Mouse (Mus musculus): Measurements from ENCODE around the gene Mtnr1a. TPM values are rescaled to one million over a fixed set of nuclear protein-coding genes. Genes with fewer than 3 reads are reported as not detected.

Gene Mtnr1a
- polyA plus RNA-seq, 1 experiment from 2014 or later, result 0.20 TPM

GRCm38 (mm10) chr8:45111820-45112219, 42.9 kb downstream of the Mtnr1a start:
- H3K9me3 ChIP-seq (ENCODE audit: control insufficient read depth, low read length), result no peaks in the 10 kb centered on the region
- ATAC-seq (replicated peaks; ENCODE audit: low FRiP score) (no peak), DNase-seq (ENCODE audit: low spot score) (no peak)
- no peaks in the 10 kb centered on the region for H3K36me3 ChIP-seq (ENCODE audit: control insufficient read depth, insufficient read depth, low read length)
- no peak overlapping the region for H3K4me3 ChIP-seq (ENCODE audit: low read depth, low read length)
- H3K4me2 ChIP-seq (ENCODE audit: low read depth, low read length, severe bottlenecking), result no peak overlapping the region
- H3K9ac ChIP-seq (ENCODE audit: low read length), result no peak overlapping the region
- H3K4me1 ChIP-seq (replicated peaks; ENCODE audit: control insufficient read depth, insufficient read depth, low read length), result no peaks in the 10 kb centered on the region; the same call in 1 of the 2 replicates
- no peak overlapping the region for H3K27ac ChIP-seq (ENCODE audit: low read depth, low read length)
- peaks cover 3% of the 10 kb centered on the region; the same call in 1 of the 2 replicates for H3K27me3 ChIP-seq (ENCODE audit: control insufficient read depth, insufficient read depth, low read length)
- WGBS, result 90% methylated on average over 5 of the region's 5 CpGs

GRCm38 (mm10) chr8:45117588-45117987, 48.7 kb downstream of the Mtnr1a start:
- Histone ChIP-seq H3K36me3 (ENCODE audit: control insufficient read depth, insufficient read depth, low read length) (no peaks in the 10 kb centered on the region), H3K4me2 (ENCODE audit: low read depth, low read length, severe bottlenecking) (no peak overlapping the region), H3K9ac (ENCODE audit: low read length) (no peak overlapping the region), H3K27me3 (ENCODE audit: control insufficient read depth, insufficient read depth, low read length) (no peaks in the 10 kb centered on the region), H3K4me1 (replicated peaks; ENCODE audit: control insufficient read depth, insufficient read depth, low read length) (no peaks in the 10 kb centered on the region), H3K27ac (ENCODE audit: low read depth, low read length) (no peak overlapping the region), H3K9me3 (ENCODE audit: control insufficient read depth, low read length) (no peaks in the 10 kb centered on the region), H3K4me3 (ENCODE audit: low read depth, low read length) (no peak overlapping the region)
- DNase-seq (ENCODE audit: low spot score), result no peak
- WGBS, result 89% methylated on average over 3 of the region's 3 CpGs
- no peak for ATAC-seq (replicated peaks; ENCODE audit: low FRiP score)

- ATAC-seq (replicated peaks; ENCODE audit: low FRiP score), result no peak
- no peak for DNase-seq (ENCODE audit: low spot score)
- Histone ChIP-seq H3K4me1 (replicated peaks; ENCODE audit: control insufficient read depth, insufficient read depth, low read length) (no peaks in the 10 kb centered on the region), H3K27me3 (ENCODE audit: control insufficient read depth, insufficient read depth, low read length) (no peaks in the 10 kb centered on the region), H3K9ac (ENCODE audit: low read length) (no peak overlapping the region), H3K36me3 (ENCODE audit: control insufficient read depth, insufficient read depth, low read length) (no peaks in the 10 kb centered on the region), H3K27ac (ENCODE audit: low read depth, low read length) (no peak overlapping the region), H3K4me3 (ENCODE audit: low read depth, low read length) (no peak overlapping the region), H3K9me3 (ENCODE audit: control insufficient read depth, low read length) (no peaks in the 10 kb centered on the region), H3K4me2 (ENCODE audit: low read depth, low read length, severe bottlenecking) (no peak overlapping the region)
- 78% methylated on average over 5 of the region's 5 CpGs for WGBS
Measured at GRCm38 (mm10) chr8:45125680-45126079, 56.7 kb downstream of the Mtnr1a start.

Other genes with a start within 250 kb of the Mtnr1a start
- 35.2 and 35.5 TPM in 2 replicates for gene Fat1, start 133.7 kb upstream of the Mtnr1a start, polyA plus RNA-seq (2014; fragmentation: Nextera tagmentation; extraction: Ambion mirVana)
- gene F11, start 192.9 kb downstream of the Mtnr1a start, polyA plus RNA-seq (2014; fragmentation: Nextera tagmentation; extraction: Ambion mirVana), result not detected in 2 replicates
- gene Klkb1, start 225.7 kb downstream of the Mtnr1a start, polyA plus RNA-seq (2014; fragmentation: Nextera tagmentation; extraction: Ambion mirVana), result not detected in 2 replicates
- not detected in 2 replicates for gene Gm45753, start 239.3 kb downstream of the Mtnr1a start, polyA plus RNA-seq (2014; fragmentation: Nextera tagmentation; extraction: Ambion mirVana)

Measured in forebrain, embryonic 11.5 days (tissue).